Mouse (Mus musculus): Measurements from ENCODE around the gene Slc2a12.
A peak's percentile ranks its signal among the peaks of the same experiment; 100 is the strongest.

Gene Slc2a12

DNA sequence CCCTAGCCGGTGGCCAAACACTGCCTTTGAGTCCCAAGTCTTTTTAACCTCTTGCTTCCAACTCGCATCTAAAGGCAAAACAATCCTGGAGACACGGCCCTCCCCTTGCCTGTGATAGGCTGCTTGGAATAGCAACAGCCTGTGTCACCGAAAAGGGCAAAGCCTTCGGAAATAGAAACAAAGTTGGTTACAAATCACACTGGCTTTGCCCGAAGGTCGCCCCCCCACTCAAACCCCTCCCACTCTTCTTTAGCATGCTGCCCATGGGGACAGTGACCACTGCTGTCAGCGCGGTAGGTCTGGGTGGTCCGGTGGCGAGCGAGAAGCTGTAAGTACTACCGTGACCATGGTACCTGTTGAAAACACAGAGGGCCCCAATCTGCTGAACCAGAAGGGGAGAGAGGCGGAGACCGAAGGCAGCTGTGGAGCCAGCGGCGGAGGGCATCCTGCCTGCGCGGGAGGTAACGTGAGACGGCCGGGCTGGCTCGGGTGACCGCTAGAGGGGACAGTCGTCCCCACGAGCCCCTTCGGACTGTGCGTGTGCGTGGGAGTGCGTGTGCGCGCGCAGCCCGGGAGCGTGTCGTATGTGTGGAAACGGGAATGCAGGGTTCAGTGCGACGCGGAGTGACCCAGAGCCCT is at the start of gene Slc2a12:
Gene Slc2a12, plus strand, starts transcription at position 159 of the 639 bp plus-strand sequence.
- DNase-seq, result peak; percentile 97

DNA sequence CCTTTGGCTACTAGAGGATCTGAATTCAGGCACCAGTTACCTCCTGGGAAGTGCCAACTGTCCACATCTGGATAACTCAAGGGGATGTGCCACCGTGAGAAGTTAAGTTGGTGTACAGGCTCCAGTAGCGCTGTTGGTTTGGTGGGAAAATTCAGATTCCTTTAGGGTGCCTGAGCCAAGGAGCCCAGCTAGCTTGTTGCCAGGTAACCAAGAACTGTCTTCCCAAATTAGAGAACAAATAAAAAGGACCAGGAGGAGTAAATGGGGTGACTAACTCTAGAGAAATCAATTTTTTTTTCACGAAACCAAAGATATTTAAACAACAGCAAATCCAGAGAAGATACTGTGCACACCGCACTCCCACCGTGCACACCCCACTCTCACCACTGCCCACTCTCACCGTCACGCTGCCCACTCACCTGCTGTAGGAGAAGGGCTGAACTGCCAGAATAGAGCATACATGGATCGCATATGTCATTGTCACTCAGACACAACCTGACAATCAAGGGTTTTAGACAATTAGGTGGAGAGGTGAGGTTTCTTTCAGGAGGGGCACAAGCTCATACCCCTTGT is 45.8 kb upstream of the Slc2a12 start:
- DNase-seq, result peak; percentile 83

DNA sequence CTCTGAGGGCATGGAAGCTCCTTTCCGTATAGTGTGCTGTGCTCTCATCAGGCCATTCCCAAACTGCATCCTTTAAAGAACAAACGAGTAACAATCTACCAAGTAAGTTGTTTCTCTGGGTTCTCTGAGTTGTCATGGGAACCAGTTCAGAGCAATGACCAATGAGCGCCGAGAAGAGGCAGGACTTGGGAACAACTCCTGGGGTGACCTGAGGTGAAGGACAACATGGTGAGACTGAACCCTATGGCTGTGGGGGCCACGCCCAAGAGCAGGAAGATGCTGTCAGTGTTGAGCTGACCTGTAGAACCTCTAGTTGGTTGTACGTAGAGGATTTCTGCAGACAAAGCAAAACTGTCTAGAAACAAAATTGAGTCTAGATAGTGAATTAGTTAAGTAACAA is 43.8 kb upstream of the Slc2a12 start:
- no peak for DNase-seq

DNA sequence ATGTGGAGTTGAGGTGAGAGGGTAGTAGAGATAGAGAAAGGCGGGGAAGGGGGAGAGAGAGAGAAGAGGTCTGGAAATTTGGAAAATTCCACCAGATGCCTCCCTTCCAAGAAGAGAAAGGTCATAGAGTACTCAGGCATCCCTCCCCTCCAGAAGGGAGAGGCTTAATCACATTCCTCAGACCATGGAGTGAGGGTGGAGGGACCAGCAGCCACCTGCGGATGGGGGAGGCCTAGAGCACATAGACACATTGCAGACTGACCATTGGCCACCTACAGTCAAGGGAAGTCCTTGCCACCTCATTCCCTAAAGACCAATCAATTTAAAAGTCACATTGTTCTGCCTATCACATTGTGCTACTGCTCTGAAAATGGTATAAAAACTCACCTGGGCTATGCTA is 40.0 kb upstream of the Slc2a12 start:
- no peak for DNase-seq

DNA sequence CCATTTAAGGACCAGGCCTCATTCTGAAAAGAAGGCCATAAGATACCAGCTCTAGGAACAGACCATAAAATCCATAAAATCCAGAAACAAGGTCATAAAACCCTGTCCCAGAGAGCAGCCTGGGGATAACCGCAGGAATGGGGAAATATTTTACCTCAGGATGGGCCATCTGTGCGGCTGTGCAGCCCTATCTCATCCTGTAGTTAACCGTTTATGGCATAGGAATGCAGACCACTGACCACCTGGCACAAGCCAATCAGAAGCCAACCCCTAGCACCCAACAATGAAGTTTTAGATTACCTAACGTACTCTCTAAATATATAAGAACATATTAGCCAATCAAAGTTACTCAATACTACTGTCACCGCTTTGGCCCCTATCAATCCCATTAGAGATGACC is 36.5 kb upstream of the Slc2a12 start:
- peak; percentile 80 for DNase-seq

DNA sequence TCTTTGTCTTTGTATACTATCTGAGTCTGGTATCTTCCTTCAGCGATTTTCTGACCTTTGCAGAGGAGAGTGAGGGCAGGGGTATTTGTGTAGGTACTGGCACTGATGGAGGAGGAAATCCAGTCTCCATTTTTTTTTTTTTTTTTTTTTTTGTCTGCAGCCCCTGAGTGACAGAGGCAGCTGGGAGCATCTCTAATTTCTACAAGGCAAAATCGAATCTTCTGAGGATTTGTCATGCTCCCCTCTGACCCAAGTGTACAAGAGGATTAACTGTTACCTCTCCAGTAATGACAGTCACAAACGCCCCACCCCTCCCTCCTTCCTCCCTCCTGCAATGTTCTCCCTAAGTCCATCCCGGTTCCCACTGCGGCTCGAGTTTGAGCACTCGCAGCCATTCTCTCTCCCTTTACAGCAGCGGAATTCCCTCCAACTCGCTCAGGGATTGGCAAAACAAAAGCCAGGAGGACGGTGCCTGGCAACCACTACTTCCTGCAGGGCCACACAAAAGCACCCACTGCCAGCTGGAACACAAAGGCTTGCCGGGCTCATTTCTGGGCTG is 35.9 kb upstream of the Slc2a12 start:
- no peak for DNase-seq

DNA sequence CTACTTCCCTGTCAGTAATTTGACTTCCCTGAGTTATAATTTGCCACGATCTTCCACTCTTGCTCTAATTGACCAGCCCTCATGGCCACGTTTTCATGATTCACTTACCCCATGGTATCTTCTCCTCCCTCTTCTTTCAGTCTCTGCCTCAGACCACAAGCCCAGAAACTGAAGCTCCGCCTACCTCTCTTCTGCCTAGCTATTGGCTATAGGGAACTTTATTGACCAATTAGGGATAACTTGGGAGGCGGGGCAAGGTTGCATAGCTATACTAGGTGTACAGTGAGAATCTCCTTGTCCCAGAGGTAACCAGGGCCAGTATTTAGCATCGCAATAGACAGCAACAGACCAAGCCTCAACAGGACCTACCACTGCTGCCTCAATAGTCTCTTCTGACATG is 31.5 kb upstream of the Slc2a12 start:
- DNase-seq, result peak; percentile 71

DNA sequence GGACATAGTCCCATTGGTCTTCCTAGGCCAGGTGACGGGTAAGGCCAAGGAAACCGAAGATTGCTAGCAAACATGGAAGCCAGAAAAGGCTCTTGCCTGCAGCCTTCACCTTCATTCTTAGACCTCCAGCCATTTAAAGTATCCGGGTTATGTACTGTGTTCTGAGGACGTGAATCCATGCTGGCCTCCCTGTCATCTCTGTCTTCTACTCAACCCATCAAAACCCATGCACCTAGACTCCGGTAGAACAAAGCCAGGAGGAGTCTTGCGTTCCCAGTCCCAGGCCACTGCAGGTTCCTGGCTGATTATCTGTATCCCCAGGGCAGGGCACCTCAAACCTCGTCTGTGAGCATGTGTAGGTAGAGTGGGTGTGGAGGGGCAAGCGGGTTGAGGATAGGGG is 30.3 kb upstream of the Slc2a12 start:
- DNase-seq, result peak; percentile 73

DNA sequence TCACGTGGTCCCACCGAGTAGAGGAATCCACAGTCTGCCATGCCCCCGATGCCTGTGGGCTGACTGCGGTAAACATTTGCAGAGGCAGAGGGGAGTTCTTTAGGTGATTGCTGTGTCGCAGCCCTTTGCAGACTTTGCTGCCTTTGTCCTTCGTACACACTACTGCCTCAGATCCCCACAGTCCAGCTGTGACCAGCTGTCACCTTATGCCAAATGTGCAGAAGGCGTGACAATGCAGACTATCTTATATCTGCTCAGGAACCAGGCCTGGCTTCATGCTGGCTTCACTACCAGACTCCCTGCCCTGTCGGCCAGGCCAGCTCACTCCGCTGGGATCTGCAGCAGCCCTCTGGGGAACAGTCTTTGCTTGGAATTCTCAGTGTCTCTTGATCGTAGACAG is 29.5 kb upstream of the Slc2a12 start:
- peak; percentile 82 for DNase-seq

DNA sequence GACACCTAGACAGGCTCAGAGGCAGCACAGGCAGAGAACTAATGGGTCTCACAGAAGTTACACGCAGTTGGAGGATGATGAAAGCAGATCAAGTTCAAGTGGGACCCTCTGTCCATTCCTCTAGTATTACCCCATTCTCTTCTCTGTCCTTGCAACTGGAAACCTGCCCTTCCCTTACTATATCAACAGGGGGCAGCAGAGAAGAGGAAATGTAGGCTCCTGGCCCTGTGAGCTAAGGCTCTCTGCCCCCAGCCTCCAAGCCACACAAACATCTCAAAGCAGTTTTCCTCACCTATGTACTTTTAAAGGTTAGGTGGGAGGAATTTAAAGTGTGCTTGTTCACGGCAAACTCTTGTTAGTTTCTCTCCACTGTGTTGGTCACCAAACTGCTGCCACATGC is 26.0 kb upstream of the Slc2a12 start:
- DNase-seq, result peak; percentile 77

DNA sequence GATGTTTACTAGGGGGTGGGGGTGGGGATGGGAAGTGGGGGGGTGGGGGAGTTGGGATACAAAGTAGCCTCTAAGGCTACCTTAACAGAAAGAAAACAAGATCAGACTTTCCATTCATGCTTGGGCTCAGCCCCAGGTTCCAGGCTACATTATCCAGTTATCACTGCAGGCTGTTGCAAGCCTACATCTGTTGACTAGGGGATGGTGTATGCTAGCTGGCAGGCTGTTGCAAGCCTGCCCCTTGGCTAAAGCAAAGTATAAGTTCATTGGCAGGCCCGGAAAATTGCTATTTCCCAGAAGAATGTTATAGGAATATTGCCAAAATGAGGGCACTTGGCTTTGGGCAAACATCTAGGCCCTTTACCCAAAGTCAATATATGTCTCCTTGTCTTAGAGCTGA is 16.0 kb upstream of the Slc2a12 start:
- peak; percentile 15 for DNase-seq

DNA sequence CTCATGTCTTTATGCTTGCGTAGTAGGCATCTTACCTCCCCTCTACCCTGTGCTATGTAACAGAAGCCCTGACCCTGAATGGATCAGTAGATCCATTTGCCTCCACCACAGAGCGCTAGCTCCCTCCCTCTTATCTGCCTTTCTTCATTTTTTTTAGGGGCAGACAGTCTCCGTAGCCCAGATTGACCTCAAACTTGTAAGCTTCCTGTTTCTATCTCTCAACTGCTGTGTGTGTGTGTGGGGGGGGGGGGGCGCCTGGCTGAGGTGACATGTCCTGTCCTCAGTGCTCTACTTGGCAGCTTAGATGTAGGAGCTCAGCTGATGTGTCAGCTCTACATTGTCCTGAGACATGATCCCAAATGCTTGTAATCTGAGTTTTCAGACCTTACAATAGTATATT is 13.7 kb upstream of the Slc2a12 start:
- peak; percentile 45 for DNase-seq

DNA sequence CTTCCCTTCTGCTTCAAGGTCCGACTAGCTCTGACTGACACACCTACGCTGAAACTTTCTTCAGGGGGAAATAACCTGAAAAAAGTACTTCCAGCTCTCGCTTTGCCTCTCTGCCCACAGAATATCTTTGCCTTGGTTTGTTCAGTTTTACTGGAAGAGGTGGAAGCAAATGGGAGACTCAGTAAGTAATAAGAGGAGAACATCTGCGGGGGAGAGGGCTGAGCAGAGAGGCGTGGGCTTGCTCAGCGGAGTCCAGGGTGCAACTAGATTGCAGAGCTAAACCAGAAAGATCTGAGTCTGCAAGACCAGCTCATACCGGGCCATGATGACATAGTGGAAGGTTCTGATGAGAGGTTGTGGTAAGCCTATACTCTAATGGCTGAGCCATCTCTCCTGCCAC is 13.3 kb upstream of the Slc2a12 start:
- DNase-seq, result peak; percentile 37

DNA sequence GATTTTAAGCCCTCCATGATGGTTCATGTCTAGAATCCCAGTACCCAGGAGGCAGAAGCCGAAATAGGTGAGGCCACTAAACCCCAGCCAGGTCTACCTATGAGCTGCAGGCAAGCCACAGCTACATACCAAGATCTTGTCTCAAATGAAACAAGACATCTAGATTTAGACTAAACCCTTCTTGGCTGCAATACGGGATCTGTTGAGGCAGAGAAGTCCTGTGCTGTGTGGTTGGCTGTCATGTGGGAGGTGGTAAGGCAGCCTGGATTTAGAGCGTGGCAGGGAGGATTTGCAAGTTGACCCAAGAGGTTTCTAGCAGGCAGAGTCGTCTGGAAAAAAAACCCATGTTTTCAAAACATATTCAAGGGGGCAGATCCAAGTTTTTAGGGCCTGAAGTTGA is 12.9 kb upstream of the Slc2a12 start:
- DNase-seq, result peak; percentile 63

DNA sequence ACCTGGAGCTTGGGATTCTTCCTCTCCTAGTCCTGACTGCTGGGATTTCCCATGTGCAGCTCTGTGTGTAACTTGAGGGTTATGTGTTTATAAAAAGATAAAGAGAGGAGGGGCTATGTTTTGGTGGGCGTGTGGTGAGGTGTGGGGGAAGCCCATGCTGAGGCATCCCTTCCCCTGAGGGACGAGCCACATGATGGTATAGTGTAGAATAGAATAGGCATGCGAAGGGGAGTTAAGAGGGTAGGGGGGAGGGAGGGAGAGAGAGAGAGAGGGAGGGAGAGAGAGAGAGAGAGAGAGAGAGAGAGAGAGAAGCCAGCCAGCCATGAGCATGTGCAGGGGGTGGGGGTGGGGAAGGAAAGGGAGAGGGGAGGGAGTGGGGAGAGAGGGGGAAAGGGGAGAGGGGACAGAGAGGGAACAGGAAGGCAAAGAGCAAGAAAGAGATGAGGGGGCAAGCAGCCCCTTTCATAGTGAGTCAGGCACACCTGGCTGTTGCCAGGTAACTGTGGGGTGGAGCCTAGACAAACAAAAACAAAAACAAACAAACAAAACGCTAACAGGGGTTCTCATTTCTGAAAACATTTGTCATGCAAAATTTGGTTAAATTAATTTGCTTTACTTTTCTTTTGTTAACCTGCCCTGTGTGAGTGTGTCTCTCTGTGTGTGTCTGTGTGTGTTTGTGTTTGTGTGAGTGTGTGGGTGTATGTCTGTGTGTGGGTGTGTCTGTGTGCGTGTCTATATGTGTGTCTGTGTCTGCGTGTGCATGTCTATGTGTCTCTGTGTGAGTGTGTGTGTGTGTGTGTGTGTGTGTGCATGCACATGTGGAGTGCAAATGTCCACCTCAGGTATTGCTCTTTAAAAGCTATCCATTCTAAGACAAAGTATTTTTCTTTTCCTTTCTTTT is 11.2 kb upstream of the Slc2a12 start:
- no peak for DNase-seq

DNA sequence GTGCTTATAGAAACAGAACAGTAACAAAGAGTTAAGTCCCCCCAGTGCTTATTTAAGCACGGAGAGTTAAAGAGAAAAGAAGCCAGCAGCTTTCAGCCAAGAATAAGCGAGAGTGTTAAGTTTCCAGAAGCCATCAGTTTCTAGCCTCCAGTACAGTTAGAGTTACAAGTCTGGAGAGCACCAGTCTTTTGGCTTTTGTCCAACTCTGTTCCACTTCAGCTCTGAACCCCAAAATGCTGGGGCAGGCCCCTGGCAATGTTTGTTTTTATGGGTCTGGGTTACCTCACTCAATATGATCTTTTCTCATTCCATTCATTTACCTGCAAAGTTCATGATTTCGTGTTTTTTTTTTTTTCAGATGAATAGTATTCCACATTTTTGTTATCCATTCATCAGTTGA is 7.6 kb upstream of the Slc2a12 start:
- DNase-seq, result peak; percentile 63

DNA sequence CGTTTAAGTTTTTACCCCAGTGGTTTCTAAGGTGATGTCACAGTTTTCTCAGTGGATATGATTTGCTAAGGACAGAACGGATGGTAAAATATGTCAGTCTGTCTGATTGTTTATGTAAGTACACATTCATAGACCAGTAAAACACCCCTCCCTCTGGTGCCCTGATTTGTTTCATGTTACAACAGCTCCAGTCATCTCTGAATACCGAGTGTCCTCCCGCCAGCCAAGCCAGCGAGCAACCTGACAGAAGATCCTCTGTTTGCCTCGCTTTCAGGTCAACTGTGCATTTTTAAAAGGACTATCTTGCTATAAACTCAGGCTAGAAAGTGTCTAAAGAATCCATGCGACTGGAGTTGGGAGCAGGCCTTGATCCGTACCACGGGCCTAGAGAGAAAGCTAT is 640 bp upstream of the Slc2a12 start:
- DNase-seq, result no peak

DNA sequence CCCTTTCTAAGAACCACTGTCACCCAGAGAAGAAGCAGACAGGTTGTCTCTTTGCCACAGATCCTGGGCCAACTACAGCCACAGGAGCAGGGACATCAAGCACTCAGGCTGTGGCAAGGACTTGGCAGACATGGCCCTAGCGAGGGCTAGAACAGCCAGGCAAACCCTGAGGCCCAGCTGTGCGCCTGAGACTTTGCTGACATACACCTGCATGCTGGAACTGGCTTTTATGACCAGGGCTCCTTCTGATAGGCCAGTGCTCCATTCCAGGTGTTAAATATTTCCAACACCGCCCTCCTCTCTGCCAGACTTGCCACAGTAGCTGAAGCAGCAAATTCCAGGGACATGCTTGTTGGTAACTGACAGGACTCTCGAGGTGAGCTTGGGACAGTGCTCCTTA is 3.9 kb downstream of the Slc2a12 start:
- DNase-seq, result peak; percentile 90

DNA sequence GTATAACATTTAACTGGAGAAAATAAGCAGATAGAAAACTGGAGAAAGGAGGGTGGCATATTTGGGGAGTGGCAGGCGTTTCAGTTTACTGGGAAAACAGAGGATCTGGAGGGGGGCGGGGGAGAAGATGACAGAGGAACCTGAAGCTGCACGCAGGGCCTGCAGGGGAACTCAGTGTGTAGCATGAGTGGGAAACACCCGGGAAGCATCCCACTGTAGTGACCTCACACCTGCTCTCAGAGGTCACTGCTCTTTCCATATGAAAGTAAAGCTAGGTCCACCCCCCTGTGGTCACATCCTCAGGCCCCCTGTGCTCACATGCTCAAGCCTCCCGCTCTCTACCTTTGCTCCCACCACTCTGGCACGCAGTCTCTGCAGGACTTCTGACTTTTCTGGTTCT is 9.0 kb downstream of the Slc2a12 start:
- DNase-seq, result peak; percentile 56

DNA sequence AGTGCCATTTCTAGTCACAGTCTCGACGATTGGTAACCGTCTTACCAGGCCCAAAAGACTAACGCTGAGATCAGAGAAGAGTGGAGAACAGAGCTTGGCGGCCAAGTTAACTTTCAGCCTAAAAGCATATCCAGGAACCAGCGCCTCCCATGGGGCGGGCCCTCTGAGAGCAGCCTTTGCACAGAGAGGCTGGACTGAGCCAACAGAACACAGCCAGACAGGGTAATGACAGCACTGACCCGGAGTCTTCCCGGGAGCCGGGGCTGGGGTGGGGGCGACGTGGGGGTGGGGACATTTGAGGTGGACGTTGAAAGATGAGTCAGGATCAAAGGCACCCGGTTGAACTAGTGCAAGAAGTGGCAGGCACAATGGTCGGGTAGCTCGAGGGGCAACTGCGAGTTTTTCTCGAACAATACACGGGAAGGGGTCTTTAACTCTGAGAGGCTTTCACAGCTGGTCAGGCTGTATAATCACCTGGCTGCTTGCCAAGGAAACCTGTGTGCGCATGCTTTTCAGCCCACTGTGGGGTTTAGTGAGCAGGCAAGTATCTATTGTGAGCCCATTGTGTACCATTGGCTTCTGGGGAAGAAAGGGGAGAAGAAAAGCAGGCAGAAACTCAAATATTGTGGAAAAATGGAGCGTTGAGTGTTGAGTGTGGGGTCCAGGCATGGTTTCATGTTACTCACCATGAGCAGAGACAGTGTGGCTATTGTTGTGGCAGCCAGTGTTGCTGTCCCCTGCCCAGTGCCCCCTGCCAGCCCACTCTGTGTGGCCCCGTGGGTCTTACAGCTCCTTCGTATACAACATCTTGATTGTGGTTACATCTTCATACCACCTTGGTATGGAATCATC is 13.9 kb downstream of the Slc2a12 start:
- peak; percentile 87 for DNase-seq

DNA sequence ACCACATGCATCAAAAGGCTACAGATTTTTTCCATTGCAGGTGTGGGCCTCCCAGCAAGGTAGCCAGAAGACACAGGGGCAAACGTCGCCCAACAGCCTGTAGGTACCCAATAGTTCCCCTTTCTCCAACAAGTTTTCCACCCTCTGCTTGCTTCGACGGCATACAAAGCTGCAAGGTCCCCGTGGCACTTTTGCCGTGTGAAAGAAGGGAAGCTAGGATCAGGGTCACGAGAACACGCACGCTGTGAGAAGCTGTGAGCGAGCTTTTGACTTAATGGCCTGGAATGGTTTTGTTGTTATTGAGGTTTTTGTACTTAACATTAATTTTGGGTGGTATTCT is 14.5 kb downstream of the Slc2a12 start:
- DNase-seq, result peak; percentile 79

DNA sequence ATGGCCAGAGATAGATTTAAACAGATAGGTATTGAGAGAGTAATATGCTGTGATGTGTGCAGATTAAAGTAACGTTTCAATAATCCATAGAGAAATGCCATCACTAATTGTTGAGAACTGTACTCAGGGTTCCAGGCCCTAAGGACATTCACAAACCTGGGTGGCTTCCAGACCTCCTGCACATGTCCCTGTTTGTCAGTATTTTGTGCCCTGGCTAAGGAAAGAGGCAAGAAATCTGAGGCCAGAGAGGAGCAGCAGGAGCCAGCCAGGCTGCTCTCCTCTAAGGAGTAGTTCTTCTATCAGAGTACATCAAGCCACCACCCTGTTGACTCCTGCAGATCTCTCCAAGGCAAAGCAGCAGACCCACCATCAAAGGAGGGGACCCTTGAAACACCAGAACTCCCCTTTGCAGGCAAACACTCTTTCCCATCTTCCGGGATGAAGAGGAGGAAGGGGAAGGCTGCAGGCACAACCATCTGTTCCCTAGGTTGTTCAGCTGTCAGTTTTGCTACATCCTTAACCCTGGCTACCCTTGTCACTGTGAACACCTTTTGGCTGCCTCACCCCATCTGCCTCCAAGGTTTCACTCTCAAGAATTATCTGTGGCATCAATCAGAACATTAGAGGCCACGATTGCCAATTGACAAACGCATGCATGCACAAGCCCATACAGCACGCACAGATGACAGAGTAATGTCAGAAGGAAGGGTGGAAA is 15.6 kb downstream of the Slc2a12 start:
- peak; percentile 70 for DNase-seq

All from heart, adult 11 months (tissue).